Mouse (Mus musculus): ENCODE results near the gene Tgif1. TPM values are rescaled to one million over a fixed set of nuclear protein-coding genes. Genes with fewer than 3 reads are reported as not detected.

The Tgif1 gene
- polyA plus RNA-seq, 1 experiment from 2014 or later: 14.6 TPM

GRCm38 (mm10) chr17:70795196-70795595 lies 58.1 kb downstream of the Tgif1 start:
- Histone ChIP-seq H3K27me3 (no peaks in the 10 kb centered on the region), H3K4me1 (replicated peaks) (peaks cover 9% of the 10 kb centered on the region; the same call in 1 of the 2 replicates), H3K9ac (no peak overlapping the region), H3K4me3 (no peak overlapping the region), H3K36me3 (no peaks in the 10 kb centered on the region), H3K4me2 (no peak overlapping the region), H3K9me3 (no peaks in the 10 kb centered on the region), H3K27ac (replicated peaks) (no peak overlapping the region)
- no peak for ATAC-seq (ENCODE audit: low FRiP score, low read depth)
- 83% methylated on average over 4 of the region's 4 CpGs for WGBS

- H3K36me3 ChIP-seq: no peaks in the 10 kb centered on the region
- H3K4me2 ChIP-seq: 0 out of 2 replicates have a peak overlapping the region, but pooled peaks have one; percentile 4
- peaks cover 9% of the 10 kb centered on the region; the same call in 1 of the 2 replicates for H3K4me1 ChIP-seq (replicated peaks)
- 54% methylated on average over 6 of the region's 6 CpGs for WGBS
- H3K9me3 ChIP-seq: no peaks in the 10 kb centered on the region
- ATAC-seq (ENCODE audit: low FRiP score, low read depth): no peak
- no peak overlapping the region for H3K4me3 ChIP-seq
- H3K27ac ChIP-seq (replicated peaks): no peak overlapping the region
- 0 out of 2 replicates have a peak overlapping the region, but pooled peaks have one; percentile 7 for H3K9ac ChIP-seq
- H3K27me3 ChIP-seq: no peaks in the 10 kb centered on the region
Measured at GRCm38 (mm10) chr17:70794722-70795121, 58.6 kb downstream of the Tgif1 start.

GRCm38 (mm10) chr17:70794291-70794690 lies 59.1 kb downstream of the Tgif1 start:
- peak overlapping the region; percentile 29 for H3K27ac ChIP-seq (replicated peaks)
- WGBS: 9% methylated on average over 7 of the region's 7 CpGs
- peaks cover 9% of the 10 kb centered on the region; the same call in 1 of the 2 replicates for H3K4me1 ChIP-seq (replicated peaks)
- peak; percentile 45 for ATAC-seq (ENCODE audit: low FRiP score, low read depth)
- no peaks in the 10 kb centered on the region for H3K36me3 ChIP-seq
- 0 out of 2 replicates have a peak overlapping the region, but pooled peaks have one; percentile 7 for H3K9ac ChIP-seq
- H3K4me3 ChIP-seq: no peak overlapping the region
- H3K27me3 ChIP-seq: no peaks in the 10 kb centered on the region
- H3K4me2 ChIP-seq: peak overlapping the region; percentile 4; the same call in 1 of the 2 replicates
- no peaks in the 10 kb centered on the region for H3K9me3 ChIP-seq

MicroRNAs within 50 kb of the gene (microRNA counts, 519-probe panel; counts per million panel counts)
- not detected for microRNA mmu-miR-1195

Small RNA genes within 50 kb of the gene (microRNA-seq; reads per million reads assigned to microRNA genes)
- gene Mir1195: not detected

Other genes starting within 250 kb of the Tgif1 start
- gene Myom1, start 149.1 kb upstream of the Tgif1 start, polyA plus RNA-seq (2015; fragmentation: Nextera tagmentation; extraction: Ambion mirVana): 1.6 TPM in 2 replicates
- gene Myl12a, start 149.3 kb upstream of the Tgif1 start, polyA plus RNA-seq (2015; fragmentation: Nextera tagmentation; extraction: Ambion mirVana): 104 and 120 TPM in 2 replicates

Measured in hindbrain, embryonic 15.5 days (tissue).